Mouse (Mus musculus) neutrophil, adult 5-6 weeks (primary cell): Measurements from ENCODE around the gene Rd3. TPM values are rescaled to one million over a fixed set of nuclear protein-coding genes. Genes with fewer than 3 reads are reported as not detected.

Source experiments
- ATAC-seq: fragments of 151-379, 151-347 bp; 2 replicates; pipeline ENCODE4 v1.8.0; 2017; ENCODE audit warnings: mild to moderate bottlenecking, moderate TSS enrichment; ENCODE audit not compliant: insufficient number of reproducible peaks, poor library complexity, low FRiP score, severe bottlenecking; ENCODE audit errors: extremely low read depth
- total RNA-seq: library from RNA; stranded (forward); fragments of 200-1000 nt; gene quantifications from 2 replicates; pipeline ENCODE4 v1.2.3, GENCODE M21; 2017

Gene Rd3
- total RNA-seq, 1 experiment from 2014 or later, result 0.23 TPM

DNA sequence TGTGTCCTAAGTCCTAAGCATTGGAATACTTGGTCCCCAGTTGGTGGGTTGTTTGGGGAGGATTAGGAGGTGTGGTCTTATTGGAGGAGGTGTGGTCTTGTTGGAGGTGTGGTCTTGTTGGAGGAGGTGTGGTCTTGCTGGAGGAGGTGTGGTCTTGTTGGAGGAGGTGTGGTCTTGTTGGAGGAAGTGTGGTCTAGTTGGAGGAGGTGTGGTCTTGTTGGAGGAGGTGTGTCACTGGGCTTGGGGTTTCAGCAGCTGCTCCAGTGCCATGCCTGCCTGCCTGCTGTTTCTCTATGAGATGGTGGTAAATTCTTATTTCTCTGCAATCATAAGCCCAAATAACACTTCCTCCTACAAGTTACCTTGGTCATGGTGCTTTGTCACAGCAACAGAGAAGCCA is 21.9 kb downstream of the Rd3 start:
- ATAC-seq, result no peak; the same call in 1 of the 2 replicates

Other genes with a start within 250 kb of the Rd3 start
- gene Nek2, start 155.9 kb upstream of the Rd3 start, total RNA-seq, result 1.5 and 2.3 TPM in 2 replicates
- gene Slc30a1, start 70.6 kb upstream of the Rd3 start, total RNA-seq, result 9.3 and 9.7 TPM in 2 replicates
- 120 and 125 TPM in 2 replicates for gene Traf5, start 115.2 kb downstream of the Rd3 start, total RNA-seq
- gene Rcor3, start 160.7 kb downstream of the Rd3 start, total RNA-seq, result 22.5 and 25.5 TPM in 2 replicates
- gene Kcnh1, start 213.4 kb downstream of the Rd3 start, total RNA-seq, result 0.12 TPM in 1 of 2 replicates, not detected in the other